Mouse (Mus musculus) megakaryocyte, adult 5-6 weeks (primary cell): Measurements from ENCODE around the gene Stk33. TPM values are rescaled to one million over a fixed set of nuclear protein-coding genes. Genes with fewer than 3 reads are reported as not detected.

Experiments used
- ATAC-seq: 2 replicates; pipeline ENCODE4 v1.8.0; 2016; ENCODE audit warnings: mild to moderate bottlenecking, inconsistent platforms; ENCODE audit not compliant: poor library complexity, severe bottlenecking
- total RNA-seq, 2 experiments: library from RNA; stranded (forward) in 1 of 2; stranded (reverse) in 1 of 2; fragments of 153-499, 151-499 nt in 1 of 2; fragments of 221-1000, 200-1000 nt in 1 of 2; gene quantifications; 2 replicates each; pipeline versions ENCODE4 v1.2.3 to v1.2.4; 2015 to 2017

Stk33 gene
- total RNA-seq, 2 experiments from 2014 or later, result not detected

- peak; percentile 90 for ATAC-seq
Measured at GRCm38 (mm10) chr7:109255506-109256352, 183.2 kb downstream of the Stk33 start.

GRCm38 (mm10) chr7:109251418-109251817, 187.5 kb downstream of the Stk33 start:
- no peak for ATAC-seq

DNA sequence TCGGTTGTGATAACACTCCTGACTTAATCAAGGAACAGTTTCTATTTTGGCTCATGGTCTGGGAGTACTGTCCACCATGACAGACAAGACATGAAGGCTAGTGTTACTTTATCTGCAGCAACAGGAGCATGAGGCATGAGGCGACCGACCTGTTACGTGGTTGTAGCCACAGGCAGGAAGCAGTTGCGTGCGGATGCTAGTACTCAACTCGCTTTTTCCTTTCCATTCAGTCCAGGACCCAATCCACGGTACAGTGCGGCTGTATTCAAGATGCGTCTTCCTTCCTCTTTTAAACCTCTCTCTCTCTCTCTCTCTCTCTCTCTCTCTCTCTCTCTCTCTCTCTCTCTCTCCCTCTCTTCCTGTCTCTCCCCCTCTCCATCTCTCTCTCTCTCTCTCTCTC, 194.1 kb downstream of the Stk33 start:
- peak; percentile 78 for ATAC-seq

DNA sequence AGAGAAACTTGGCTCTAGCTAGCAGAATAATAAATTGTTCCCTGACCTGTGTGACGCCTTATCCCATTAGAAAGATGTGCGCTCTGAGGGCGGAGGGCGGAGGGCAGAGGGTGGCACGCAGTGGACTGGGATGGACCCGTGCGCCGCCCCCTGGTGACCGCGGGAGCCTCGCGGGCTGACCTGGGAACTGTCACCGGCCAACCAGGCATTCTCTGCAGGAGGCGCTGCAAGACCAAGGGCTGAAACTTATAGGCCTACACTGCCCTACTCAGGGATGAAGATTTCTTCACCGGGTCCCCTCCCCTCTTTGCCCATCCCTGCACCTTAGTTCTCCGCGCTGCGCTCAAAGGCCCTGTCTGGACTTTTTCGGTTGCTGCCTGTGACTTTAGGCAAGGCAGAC, 197.6 kb downstream of the Stk33 start:
- ATAC-seq, result no peak

DNA sequence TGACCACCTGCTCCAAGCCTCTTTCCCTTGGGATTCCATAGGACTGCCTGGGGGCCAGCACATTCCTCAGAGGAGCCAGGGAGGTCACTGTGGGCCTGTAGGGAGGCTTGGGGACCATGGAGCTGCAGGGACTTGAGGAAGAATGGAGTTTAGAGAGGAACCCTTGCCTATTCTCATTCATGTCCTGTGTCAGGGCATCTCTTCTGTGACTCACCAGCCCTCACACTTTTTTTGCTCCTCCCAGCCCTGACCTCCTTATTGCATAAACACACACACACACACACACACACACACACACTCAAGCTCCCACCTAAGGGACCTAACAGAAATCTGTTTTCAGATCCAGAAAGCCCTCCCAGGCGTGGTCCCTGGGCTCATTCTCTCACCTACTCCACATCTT, 199.5 kb downstream of the Stk33 start:
- no peak for ATAC-seq

- ATAC-seq, result no peak
Measured at GRCm38 (mm10) chr7:109238724-109239123, 200.2 kb downstream of the Stk33 start.

DNA sequence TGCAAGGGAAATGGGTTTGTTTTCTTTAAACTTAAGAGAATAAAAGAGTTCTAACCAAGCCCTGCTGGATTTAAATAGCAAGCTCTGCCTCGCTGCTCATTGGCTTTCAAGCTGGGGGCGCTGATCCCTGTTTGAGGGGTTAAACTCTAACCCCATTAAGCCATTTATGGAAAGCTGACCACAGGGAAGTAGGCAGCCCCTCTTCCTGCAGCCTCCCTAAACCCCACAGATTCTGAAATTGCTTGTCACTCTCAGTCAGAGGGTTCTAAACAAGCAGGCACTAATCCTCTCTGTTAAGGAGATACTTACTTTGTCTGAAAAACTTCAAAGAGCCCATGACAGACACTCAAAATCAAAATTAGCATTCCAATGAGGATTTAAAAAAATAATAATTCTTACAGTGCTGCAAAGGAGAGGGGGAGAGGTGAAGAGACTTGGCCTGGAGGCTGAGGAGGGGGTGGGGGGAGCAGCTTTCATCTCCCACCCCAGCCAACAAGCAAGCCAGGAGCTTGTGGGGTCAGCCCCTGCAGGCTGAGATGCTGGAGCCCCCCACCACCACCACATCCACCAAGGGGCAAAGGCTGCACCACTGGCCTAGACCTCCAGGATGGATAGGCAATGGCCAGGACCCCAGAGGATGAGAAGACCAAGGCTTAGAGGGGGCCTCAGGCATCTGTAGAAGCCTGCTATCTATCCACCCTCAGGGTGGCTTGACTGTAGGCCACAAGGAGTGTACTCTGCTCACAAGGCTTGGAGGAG, 203.8 kb downstream of the Stk33 start:
- no peak for ATAC-seq

DNA sequence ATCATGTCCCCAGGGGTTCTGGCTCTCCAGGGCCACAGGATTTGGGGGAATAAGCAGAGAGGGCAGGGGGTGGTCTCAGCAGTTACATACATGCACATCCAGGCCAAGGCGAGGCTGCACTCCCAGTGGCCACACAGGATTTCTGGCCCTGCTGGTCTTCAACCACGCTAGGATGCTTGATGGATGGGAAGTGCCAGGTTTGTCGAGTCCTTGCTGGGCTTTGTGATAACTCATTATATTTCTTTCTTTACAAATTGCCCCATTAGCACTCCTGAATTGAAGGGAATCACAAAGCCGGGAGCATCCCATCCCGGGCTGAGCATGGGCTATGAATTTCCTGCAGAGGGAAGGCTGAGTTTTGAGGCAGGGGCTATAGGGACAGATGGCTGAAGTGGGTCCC, 204.4 kb downstream of the Stk33 start:
- no peak for ATAC-seq

DNA sequence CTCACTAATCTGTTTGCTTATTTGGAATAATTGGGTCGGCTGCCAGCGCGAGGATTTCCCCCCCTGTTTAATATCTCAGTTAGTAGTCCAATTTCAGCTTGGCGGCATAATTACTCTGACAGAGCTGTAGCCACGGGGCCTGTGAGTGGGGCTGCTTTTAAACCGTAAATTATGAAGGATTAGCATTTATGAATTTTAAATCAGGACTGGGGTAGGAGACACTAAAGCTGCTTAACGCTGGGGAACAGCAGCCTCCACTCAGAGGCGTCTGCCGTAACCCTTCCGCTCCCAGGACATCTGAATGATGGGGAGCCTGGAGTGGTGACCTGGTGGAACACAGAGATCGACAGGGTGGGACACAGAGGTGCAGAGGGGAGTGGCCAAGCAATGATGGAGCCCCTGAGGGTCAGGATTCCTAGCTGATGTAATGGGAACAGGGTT, 207.0 kb downstream of the Stk33 start:
- no peak for ATAC-seq

GRCm38 (mm10) chr7:109231307-109231706, 207.6 kb downstream of the Stk33 start:
- ATAC-seq, result no peak

- ATAC-seq, result peak; percentile 84
Measured at GRCm38 (mm10) chr7:109230806-109231205, 208.1 kb downstream of the Stk33 start.

Other genes with a start within 250 kb of the Stk33 start
- 0.11 TPM in 1 of 2 replicates, not detected in the other for gene Trim66, start 69.1 kb upstream of the Stk33 start, total RNA-seq (2015)
- gene Trim66, start 69.1 kb upstream of the Stk33 start, total RNA-seq (2017), result 0.08 TPM in 1 of 2 replicates, not detected in the other
- 370 and 392 TPM in 2 replicates for gene Rpl27a, start 80.1 kb upstream of the Stk33 start, total RNA-seq (2015)
- gene Rpl27a, start 80.1 kb upstream of the Stk33 start, total RNA-seq (2017), result 556 and 612 TPM in 2 replicates